Mouse (Mus musculus): Measurements from ENCODE around the gene Rpsa. TPM values are rescaled to one million over a fixed set of nuclear protein-coding genes. Genes with fewer than 3 reads are reported as not detected.

Rpsa gene
- polyA plus RNA-seq, 1 experiment, result not detected

- Histone ChIP-seq H3K4me1 (ENCODE audit: control insufficient read depth, insufficient read depth, low read length) (no peaks in the 10 kb centered on the region; the same call in 1 of the 2 replicates), H3K27ac (ENCODE audit: insufficient read depth, low read depth, low read length) (no peak overlapping the region), H3K4me3 (ENCODE audit: insufficient read depth, low read depth, low read length) (no peak overlapping the region)
- no peak for TF ChIP-seq CTCF (IDR thresholded peaks at IDR 0.05; ENCODE audit: insufficient read depth, low read depth, low read length)
- no peak for TF ChIP-seq POLR2A (IDR thresholded peaks at IDR 0.05; ENCODE audit: insufficient read depth, low read depth, low read length)
- WGBS, result 76% methylated on average over 18 of the region's 18 CpGs
These were observed 47.1 kb downstream of the Rpsa start for GRCm38 (mm10) chr9:120174436-120175137.

DNA sequence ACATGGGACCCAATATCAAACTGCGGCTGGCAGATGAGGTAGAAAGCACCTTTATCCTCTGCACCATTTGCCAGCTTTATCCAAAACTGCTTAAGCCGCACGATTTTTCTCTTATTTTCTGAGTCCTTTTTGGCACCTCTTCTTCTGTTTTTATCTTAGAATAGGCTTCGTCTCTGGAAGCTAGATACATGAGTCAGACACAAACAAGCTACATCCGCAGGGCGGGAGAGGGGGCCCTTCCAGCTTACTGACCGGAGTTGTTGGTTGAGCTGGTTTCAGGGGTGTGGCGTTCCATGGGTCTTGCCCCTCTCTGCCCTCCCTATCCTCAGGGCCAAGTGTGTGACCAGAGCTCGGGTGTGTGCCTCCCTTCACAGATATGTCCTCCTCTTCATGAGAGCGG, 51.3 kb downstream of the Rpsa start:
- no peak overlapping the region for H3K4me3 ChIP-seq (ENCODE audit: insufficient read depth, low read depth, low read length)
- H3K4me1 ChIP-seq (ENCODE audit: control insufficient read depth, insufficient read depth, low read length), result no peaks in the 10 kb centered on the region; the same call in 1 of the 2 replicates
- WGBS, result 79% methylated on average over 10 of the region's 10 CpGs
- no peak overlapping the region for H3K27ac ChIP-seq (ENCODE audit: insufficient read depth, low read depth, low read length)
- TF ChIP-seq CTCF (IDR thresholded peaks at IDR 0.05; ENCODE audit: insufficient read depth, low read depth, low read length), result no peak
- TF ChIP-seq POLR2A (IDR thresholded peaks at IDR 0.05; ENCODE audit: insufficient read depth, low read depth, low read length), result no peak

Other genes starting within 250 kb of the Rpsa start
- gene Wdr48, start 232.8 kb upstream of the Rpsa start, polyA plus RNA-seq (2012; ENCODE audit: insufficient read depth, insufficient read length, low replicate concordance, missing spikeins), result not detected in 2 replicates
- gene Gorasp1, start 190.1 kb upstream of the Rpsa start, polyA plus RNA-seq (2012; ENCODE audit: insufficient read depth, insufficient read length, low replicate concordance, missing spikeins), result not detected in 2 replicates
- not detected in 2 replicates for gene Ttc21a, start 190.1 kb upstream of the Rpsa start, polyA plus RNA-seq (2012; ENCODE audit: insufficient read depth, insufficient read length, low replicate concordance, missing spikeins)
- not detected in 2 replicates for gene Csrnp1, start 143.0 kb upstream of the Rpsa start, polyA plus RNA-seq (2012; ENCODE audit: insufficient read depth, insufficient read length, low replicate concordance, missing spikeins)
- not detected in 2 replicates for gene Xirp1, start 104.1 kb upstream of the Rpsa start, polyA plus RNA-seq (2012; ENCODE audit: insufficient read depth, insufficient read length, low replicate concordance, missing spikeins)
- not detected in 2 replicates for gene Cx3cr1, start 57.8 kb upstream of the Rpsa start, polyA plus RNA-seq (2012; ENCODE audit: insufficient read depth, insufficient read length, low replicate concordance, missing spikeins)
- gene Ccr8, start 35.6 kb upstream of the Rpsa start, polyA plus RNA-seq (2012; ENCODE audit: insufficient read depth, insufficient read length, low replicate concordance, missing spikeins), result not detected in 2 replicates
- gene Slc25a38, start 17.3 kb upstream of the Rpsa start, polyA plus RNA-seq (2012; ENCODE audit: insufficient read depth, insufficient read length, low replicate concordance, missing spikeins), result not detected in 2 replicates
- gene Mobp, start 22.0 kb downstream of the Rpsa start, polyA plus RNA-seq (2012; ENCODE audit: insufficient read depth, insufficient read length, low replicate concordance, missing spikeins), result 425 TPM in 1 of 2 replicates, not detected in the other
- gene Myrip, start 173.8 kb downstream of the Rpsa start, polyA plus RNA-seq (2012; ENCODE audit: insufficient read depth, insufficient read length, low replicate concordance, missing spikeins), result not detected in 2 replicates

Data from olfactory bulb, adult 2 months (tissue).